ENCODE assay signal across 18 mouse cellular contexts in genomic region chr11:39550066-39550465, GRCm38 (mm10).
"Had no signal": no experiment of that assay in that cellular context is flagged by ENCODE, and none has a peak within 500 bp of the region (broad histone marks: within the 10 kb centered on the region; RNA-seq: fewer than 3 reads in every experiment).

No protein-coding gene starts in this region.

- ATAC-seq: liver, embryonic 12.5 days had no signal

- H3K27me3 ChIP-seq: liver, embryonic 12.5 days; neural tube, embryonic 13.5 days; neural tube, embryonic 15.5 days had no signal

- H3K9me3 ChIP-seq: liver, embryonic 12.5 days; midbrain, embryonic 10.5 days; neural tube, embryonic 13.5 days; neural tube, embryonic 15.5 days had no signal

- H3K36me3 ChIP-seq: liver, embryonic 12.5 days; midbrain, embryonic 10.5 days; neural tube, embryonic 13.5 days; neural tube, embryonic 15.5 days had no signal

- DNase-seq: lung, adult 18-20 months; lung, embryonic 14.5 days; lung, postnatal 10 days; lung, postnatal 4 days; retina, postnatal 1 day; right cerebral cortex, adult 18-20 months; right cerebral cortex, postnatal 25 days; right cerebral cortex, postnatal 4 days; spleen, adult 18-20 months; thymus, adult 18-20 months; thymus, postnatal 14 days; thymus, postnatal 36 days had no signal

- H3K27ac ChIP-seq: liver, embryonic 12.5 days; liver, embryonic 14.5 days; midbrain, embryonic 10.5 days; neural tube, embryonic 13.5 days; neural tube, embryonic 15.5 days had no signal

- H3K4me2 ChIP-seq: liver, embryonic 12.5 days; lung, embryonic 14.5 days; neural tube, embryonic 13.5 days; neural tube, embryonic 15.5 days had no signal

- H3K9ac ChIP-seq: liver, embryonic 12.5 days; liver, embryonic 14.5 days; lung, embryonic 14.5 days; neural tube, embryonic 13.5 days; neural tube, embryonic 15.5 days had no signal

- H3K4me1 ChIP-seq: liver, embryonic 12.5 days; neural tube, embryonic 13.5 days; neural tube, embryonic 15.5 days had no signal

- H3K4me3 ChIP-seq: liver, embryonic 12.5 days; midbrain, embryonic 10.5 days; myocyte; neural tube, embryonic 13.5 days; neural tube, embryonic 15.5 days had no signal
